Mouse (Mus musculus) stomach, postnatal 0 days (tissue): ENCODE results near the gene Prpf6.

Source experiments
- CTCF ChIP-seq: IDR thresholded peaks from 2 replicates; pipeline ENCODE4 v1.5.1; 2016; ENCODE audit warnings: antibody characterized with exemption, low read depth, mild to moderate bottlenecking, moderate library complexity
- EP300 ChIP-seq: optimal IDR thresholded peaks from 2 replicates; pipeline ENCODE3; 2016; ENCODE audit warnings: antibody characterized with exemption

DNA sequence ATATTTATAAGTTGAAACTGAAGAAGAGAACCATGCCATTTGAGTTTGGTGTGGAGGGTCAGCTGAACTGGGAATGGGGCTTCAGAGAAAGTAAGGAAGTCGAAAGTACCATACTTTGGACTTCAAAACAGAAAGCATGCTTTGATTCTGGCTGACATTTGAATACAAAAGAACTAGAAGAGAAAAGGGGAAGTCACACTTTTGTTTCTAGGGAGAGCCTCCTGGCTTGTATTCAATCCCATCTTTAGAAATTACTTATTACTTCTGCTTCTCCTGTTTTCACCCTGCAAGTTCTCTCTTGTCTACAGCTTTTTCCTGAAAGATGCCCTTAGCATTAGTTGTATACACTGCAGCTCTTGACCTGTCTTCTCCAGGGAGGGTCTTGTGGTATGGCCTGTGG, 43.4 kb upstream of the Prpf6 start:
- TF ChIP-seq CTCF, result no peak
- no peak for TF ChIP-seq EP300
